Mouse (Mus musculus): Measurements from ENCODE around the gene Zfp93.
A peak's percentile ranks its signal among the peaks of the same experiment; 100 is the strongest.

Gene Zfp93

DNA sequence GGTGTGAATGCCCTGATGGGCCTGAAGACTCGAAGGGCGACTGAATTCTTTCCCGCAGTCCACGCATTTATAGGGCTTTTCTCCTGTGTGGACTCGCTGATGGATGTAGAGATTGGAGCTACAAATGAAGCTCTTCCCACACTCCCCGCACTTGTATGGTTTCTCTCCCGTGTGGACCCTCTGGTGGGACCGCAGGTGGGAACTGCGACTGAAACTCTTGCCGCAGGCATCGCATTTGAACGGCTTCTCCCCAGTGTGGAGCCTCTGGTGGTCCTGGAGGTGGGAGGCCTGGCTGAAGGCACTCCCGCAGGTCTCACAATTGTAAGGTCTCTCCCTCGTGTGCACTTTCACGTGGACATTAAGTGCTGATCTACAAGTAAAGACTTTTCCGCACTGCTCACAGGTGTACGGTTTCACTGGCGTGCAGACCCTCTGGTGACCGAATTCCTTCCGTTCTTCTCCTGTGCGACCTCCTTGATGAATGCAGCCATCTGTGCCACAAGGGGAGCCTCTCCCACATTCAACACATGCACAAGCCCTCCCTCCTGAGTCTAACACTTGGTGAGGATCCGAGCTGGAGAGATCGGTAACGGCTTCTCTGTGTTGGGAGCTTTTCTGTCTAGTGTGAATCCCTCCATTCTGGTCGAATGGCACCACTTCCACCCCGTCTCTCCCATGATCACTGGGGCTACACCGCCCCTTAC lies 21.3 kb downstream of the Zfp93 start:
- DNase-seq: no peak

DNA sequence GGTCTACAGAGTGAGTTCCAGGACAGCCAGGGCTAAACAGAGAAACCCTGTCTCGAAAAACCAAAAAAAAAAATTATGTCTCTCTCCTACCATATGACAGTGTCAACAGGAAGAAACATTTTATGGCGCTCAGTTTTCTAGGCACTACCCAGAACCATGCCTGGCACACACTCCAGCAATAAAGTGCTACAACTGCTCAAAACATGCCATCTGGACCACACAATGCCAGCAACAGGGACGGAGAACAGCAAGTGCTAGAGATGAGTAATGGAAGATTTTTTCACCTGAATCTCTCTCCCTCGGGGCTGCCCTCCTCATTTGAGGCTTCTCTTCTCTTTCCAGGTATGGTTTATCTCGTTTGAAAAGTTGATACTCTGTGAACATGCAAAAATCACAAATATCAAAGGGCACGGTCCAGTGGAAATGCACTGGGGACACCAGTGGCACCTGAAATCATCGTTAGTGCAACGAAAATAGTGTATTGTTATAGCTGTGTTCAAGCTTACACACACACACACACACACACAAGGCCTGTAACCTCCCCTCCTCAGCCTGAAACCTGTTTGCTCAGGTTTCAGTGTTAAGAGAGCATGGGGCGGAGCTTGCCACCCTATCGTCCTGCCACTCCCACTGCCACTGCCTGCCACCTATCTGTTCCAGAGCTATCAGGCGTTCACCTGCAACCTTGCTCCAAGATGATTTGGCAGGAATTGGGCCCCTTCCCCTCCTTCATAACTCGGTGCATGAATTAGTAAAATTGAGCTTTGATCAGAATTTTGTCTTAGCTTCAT lies 23.0 kb downstream of the Zfp93 start:
- DNase-seq: no peak

GRCm38 (mm10) chr7:24294763-24295162 lies 24.5 kb downstream of the Zfp93 start:
- no peak for DNase-seq

- DNase-seq: no peak
These were observed 25.2 kb downstream of the Zfp93 start for GRCm38 (mm10) chr7:24295376-24295775.

DNA sequence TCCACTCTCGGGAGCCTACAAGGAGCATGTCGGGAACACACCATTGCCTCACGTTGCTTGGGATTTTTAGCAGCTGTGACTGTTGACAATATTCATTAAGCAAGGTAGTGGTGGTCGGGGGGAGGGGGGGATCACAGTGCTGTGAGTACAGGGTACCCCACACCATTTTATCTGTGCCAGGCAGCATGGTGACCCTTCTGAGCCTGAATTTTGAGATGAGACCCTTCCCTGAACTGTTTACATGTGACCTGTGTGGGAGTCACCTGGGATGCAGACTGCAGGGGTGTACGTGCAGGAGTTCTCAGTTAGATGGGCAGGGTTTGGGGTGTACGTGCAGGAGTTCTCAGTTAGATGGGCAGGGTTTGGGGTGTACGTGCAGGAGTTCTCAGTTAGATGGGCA lies 26.2 kb downstream of the Zfp93 start:
- DNase-seq: no peak

DNA sequence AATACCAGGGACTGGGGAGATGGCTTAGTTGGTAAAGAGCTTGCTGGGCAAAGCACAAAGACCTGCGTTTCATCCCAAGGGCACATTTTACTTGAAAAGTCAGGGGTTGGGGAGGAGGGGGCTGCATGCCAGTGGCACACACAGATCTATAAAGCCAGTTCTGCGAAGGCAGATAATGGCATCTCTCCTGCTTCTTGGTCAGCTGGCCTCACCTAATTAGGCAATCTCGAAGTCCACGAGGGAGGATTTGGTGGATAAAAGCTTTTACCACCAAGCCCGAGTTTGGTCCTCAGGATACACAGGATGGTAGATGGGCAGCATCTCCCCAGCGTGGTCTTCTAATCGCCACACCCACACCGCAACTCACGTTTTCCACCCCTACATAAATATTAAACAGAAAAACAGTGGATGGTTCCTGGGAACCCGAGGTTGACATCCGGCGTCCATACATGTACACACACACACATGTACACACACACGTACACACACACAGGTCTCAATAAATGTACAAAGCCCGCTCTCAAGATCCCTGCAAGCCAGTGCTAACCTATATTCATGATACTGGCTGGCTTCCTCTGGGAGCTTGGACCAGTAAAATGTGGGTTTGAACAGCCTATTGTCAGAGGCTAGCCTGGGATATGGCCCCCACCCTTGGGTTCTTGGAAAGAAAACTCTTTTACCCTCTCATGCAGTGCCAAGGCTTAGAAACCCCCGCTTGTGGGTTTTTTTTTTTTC lies 27.3 kb downstream of the Zfp93 start:
- DNase-seq: no peak

GRCm38 (mm10) chr7:24298635-24298972 lies 28.4 kb downstream of the Zfp93 start:
- DNase-seq: peak; percentile 62

DNA sequence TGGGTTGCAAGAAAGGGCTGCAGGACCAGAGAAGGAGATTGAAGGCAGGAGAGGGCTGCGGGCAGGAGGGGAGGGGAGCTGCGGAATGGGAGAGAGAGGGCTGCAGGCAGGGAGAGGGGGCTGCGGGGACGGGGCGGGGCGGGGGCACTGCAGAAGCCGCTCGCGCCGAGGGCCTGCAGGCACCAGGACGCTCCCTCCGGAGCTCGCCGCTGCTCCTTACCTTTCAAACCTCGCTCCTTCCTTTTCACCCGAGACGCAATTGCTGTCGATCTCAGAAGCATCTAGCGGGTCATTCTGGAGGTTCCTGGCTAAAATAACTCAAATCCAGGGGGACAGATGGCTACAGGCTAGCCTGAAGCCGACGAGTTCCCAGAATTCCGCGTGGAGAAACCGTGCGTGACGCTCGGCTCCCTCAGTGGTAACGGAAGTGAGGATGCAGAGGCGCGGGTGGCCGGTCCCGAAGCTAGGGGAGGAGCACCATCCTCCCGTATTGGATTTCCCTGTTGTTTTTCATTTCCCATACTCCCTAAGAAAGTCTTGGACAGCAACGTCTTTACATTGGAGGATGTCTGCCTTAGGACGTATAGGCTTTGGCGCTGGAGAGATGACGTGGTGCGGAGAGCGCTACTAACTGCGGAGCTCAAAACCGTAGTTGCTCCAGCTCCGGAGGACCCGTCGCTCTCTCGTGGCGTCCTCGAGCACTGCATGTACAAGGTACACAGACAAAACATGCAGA lies 28.9 kb downstream of the Zfp93 start:
- peak; percentile 87 for DNase-seq

- DNase-seq: peak; percentile 22
These were observed 29.7 kb downstream of the Zfp93 start for GRCm38 (mm10) chr7:24299823-24300481.

- DNase-seq: peak; percentile 62
These were observed 30.6 kb downstream of the Zfp93 start, which contains the start of gene Zfp61 for GRCm38 (mm10) chr7:24300771-24301282. TSS of gene Zfp61 (minus strand) at chr7:24301232.

DNA sequence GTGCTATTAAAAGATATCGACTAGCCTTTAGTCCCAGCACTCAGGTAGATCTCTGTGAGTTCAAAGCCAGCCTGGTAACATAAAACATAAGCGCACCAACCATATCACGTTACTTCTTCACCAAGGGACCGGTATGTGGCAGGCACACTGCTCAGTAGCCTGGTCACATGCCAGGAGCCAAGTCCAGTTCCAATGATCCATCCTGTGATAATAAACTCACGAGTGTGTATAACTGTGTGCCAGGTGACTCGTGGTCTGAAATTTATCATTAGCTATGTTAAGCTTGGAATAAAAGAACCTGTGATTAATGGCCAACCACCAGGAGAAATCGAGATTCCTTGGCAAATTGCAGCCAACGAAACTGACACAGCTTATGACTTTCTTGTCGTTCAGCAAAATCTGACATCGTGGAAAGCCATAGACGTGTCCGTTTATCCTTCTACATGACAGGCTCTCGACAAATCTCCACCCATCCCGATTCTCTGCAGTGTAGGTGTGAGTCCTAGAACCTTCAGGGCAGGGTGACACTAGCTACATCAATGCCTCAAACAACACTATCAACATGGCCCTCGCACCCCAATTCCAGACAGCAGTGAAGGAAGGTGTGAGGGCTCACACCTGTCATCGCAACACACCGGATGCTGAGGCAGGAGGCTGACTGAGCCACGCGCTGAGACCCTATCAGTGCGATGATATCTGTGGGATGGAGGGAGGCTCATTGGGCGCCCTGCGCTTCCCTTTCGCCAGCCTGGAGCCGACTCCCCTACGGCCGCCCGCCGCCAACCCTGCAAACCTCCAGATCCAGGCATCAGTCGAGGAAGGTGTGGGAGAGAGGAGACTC lies 45.7 kb downstream of the Zfp93 start:
- no peak for DNase-seq

GRCm38 (mm10) chr7:24316567-24317092 lies 46.4 kb downstream of the Zfp93 start, which contains the start of gene Zfp94:
TSS of gene Zfp94 (minus strand) at chr7:24316666.
- peak; percentile 92 for DNase-seq

- no peak for DNase-seq
These were observed 48.7 kb downstream of the Zfp93 start for GRCm38 (mm10) chr7:24318942-24319341.

GRCm38 (mm10) chr7:24322593-24322992 lies 52.4 kb downstream of the Zfp93 start:
- DNase-seq: no peak

DNA sequence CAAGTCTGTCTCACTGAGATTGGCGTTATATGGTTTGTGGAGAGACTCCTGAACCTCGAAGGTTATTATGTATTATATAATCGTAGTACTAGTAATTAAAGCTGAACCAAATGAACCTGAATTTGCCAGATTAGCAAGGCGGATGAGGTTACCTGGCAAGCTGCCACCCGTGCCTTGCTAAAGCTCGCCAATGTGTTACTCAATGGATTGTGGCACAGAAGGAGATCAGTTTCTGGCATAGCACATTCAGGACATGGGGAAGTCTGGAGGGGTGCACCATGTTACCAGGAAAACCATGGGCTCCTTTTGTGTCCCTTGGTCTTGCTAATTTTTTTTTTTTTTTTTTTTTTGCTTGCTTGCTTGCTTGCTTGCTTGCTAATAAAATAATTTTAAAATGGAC lies 55.0 kb downstream of the Zfp93 start:
- DNase-seq: no peak

DNA sequence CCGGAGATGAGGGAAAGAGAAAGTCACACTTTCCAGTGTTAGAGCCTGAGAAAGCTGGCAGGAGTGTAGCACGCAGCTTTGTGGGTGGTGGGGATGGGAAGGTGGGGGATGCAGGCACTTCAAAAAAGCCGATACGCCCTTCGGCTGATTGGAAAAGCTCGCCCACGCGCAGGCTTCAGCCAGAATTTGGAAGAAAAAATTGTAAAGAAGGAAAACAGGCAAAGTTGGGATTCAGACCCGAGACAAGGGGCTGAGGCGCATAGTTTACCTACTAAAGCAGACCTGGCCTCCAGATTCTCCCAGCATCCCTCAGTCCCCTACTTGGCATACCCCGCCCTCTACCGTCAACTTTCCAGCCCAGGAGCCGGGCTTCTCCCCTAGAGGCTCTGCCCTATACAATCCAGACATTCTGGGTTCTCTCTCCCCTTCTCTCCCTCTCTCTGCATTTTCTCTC lies 55.5 kb downstream of the Zfp93 start:
- DNase-seq: no peak

DNA sequence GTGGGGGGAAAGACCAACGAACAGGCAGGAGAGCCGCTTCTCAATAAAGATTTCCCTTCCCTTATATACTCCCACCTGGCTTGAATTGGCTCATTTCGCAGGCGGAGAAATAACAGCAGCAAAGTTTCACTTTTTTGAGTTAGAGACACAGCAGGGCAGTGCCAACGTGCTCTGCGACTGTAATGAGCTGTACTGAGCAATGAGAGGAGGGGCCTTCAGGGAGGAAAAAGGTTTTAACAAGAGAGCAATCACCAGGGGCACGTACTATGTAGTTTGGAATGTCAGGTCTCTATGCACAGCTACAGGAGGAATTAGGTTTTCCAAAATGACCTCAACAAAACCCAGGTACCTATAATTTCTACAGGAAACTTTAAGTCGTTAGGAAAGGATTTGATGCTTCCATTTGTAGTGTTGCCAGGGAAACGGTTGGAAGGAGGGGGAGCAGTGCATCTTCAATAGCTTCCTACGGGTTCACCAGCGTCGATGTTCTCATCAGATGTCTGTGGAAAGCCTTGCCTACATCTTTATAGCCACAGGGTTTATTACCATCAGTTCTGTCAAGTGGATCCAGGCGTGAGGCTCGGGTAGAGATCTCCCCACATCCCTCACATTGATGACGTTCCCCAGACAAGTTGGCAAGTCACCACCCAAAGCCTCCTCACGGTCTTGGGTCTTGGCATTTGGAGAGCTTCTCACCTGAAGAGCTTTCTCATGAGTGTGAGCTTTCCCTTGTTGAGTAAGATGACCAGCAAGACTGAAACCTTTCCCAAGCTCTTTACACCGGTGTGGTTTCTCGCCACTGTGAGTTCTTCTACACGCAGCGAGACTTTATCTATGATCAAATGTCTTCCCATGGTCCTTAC lies 56.3 kb downstream of the Zfp93 start:
- no peak for DNase-seq
